Mouse (Mus musculus) cerebellum, adult 2 months (tissue): ENCODE measurements around the gene Wdfy3. TPM values are rescaled to one million over a fixed set of nuclear protein-coding genes. Genes with fewer than 3 reads are reported as not detected.
"Not testable (repeated sequence)": the region's sequence is repeated elsewhere in the genome, so short reads cannot be mapped to it uniquely, and the experiment has no call there.

ENCODE experiments used
- DNase-seq, 2 experiments: peaks; one replicate each; pipeline ENCODE4 v3.0.0; 2021
- H3K27ac ChIP-seq: fragments of 200-500 bp; 2 replicates; pipeline ENCODE4 v1.5.1; 2012; ENCODE audit warnings: low read length, control low read depth, inconsistent platforms; ENCODE audit not compliant: insufficient read depth
- H3K27me3 ChIP-seq: fragments of 200-500 bp; 2 replicates; pipeline ENCODE4 v1.6.1; 2012; ENCODE audit warnings: inconsistent platforms, mild to moderate bottlenecking, low read length, moderate library complexity; ENCODE audit not compliant: control insufficient read depth, insufficient read depth
- H3K4me1 ChIP-seq: fragments of 200-500 bp; 2 replicates; pipeline ENCODE4 v1.6.1; 2011; ENCODE audit warnings: low read length; ENCODE audit not compliant: control insufficient read depth, insufficient read depth
- H3K4me3 ChIP-seq: fragments of 200-500 bp; replicated peaks from 2 replicates; pipeline ENCODE3; 2011; ENCODE audit warnings: mild to moderate bottlenecking, low read depth, low read length, control low read depth; ENCODE audit not compliant: insufficient read depth
- CTCF ChIP-seq: fragments of 200-500 bp; IDR thresholded peaks from 2 replicates; pipeline ENCODE4 v1.5.1; 2011; ENCODE audit warnings: low read depth, mild to moderate bottlenecking, control low read depth, low read length, moderate library complexity, borderline replicate concordance; ENCODE audit not compliant: insufficient read depth
- POLR2A ChIP-seq: fragments of 200-500 bp; IDR thresholded peaks from 2 replicates; pipeline ENCODE4 v1.6.1; 2011; ENCODE audit warnings: low read length, control low read depth, borderline replicate concordance; ENCODE audit not compliant: insufficient read depth
- WGBS: fragments of 180-500 bp; shearing (Covaris S2); methylation state at CpG from one replicate; pipeline ENCODE4 v1.1.7; 2018; 5-methylcytosine and 5-hydroxymethylcytosine counted together
- polyA plus RNA-seq: library from polyadenylated mRNA; depleted of rRNA; stranded (reverse); fragments of >200 nt; gene quantifications from 2 replicates; pipeline ENCODE4 v1.2.3, GENCODE M21; 2012

Wdfy3 gene
- polyA plus RNA-seq, 1 experiment: 75.4 TPM

DNA sequence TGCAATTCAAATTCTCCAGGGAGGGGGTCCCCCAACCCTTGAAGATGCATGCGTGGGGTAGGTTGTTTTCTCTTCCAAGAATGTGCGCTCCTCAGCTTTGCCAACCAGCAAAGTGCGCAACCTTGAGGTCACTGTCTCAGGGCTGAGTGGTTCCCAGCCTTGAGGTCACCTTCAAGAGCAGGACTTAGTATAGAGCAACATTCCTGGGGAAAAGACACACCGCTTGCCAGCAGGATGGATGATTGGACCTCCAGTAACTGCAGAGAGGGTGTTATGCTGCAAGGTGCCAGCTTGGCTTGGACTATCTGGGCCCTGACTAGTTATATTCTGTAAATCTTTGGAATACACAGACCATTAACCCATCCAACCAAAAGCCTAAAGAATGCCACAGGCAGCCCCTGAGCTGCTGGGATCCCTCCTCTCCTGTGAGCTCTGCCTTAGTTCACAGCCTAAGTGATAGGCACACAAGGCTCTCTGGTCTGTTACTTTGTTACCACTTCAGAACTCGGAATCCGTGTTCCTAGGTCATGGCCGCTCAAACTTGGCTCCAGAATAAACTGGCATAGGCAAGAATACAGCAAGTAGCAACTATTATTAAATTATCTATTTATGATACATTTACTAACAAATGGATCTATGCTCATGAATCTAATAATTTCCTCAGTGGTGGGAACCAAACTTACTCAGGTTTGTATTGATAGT lies 76.6 kb downstream of the Wdfy3 start:
- Histone ChIP-seq H3K27ac (peak overlapping the region; percentile 12; the same call in 1 of the 2 replicates), H3K4me3 (no peak overlapping the region), H3K4me1 (peaks cover 7% of the 10 kb centered on the region; the same call in 1 of the 2 replicates), H3K27me3 (no peaks in the 10 kb centered on the region)
- TF ChIP-seq POLR2A (no peak), CTCF (no peak)
- DNase-seq: no peak
- 77% methylated on average over 7 of the region's 7 CpGs for WGBS

GRCm38 (mm10) chr5:101990298-101990845 lies 79.3 kb downstream of the Wdfy3 start:
- 83% methylated on average over 7 of the region's 7 CpGs for WGBS
- no peak for DNase-seq
- Histone ChIP-seq H3K4me1 (peaks cover 11% of the 10 kb centered on the region), H3K4me3 (no peak overlapping the region), H3K27ac (no peak overlapping the region), H3K27me3 (no peaks in the 10 kb centered on the region)
- TF ChIP-seq CTCF (no peak), POLR2A (no peak)

DNA sequence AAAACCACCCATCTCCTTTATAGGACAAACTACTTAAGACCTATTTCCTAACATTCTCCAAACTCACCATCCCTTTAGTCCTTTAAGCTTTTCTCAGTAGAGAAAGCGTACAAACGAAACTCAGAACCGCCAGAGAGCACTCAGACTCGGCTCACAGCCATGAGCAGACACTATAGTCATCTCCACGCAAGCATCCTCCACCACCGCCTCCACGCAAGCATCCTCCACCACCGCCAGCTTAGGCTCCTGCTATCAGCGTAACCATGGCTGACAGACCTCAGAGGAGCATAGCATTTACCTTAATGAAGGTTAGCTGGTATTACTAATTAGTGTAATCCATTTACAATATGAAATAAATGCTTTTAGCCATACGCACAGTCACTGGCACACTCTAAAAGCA lies 81.2 kb downstream of the Wdfy3 start:
- no peak for DNase-seq
- H3K4me3 ChIP-seq: no peak overlapping the region
- no peak overlapping the region for H3K27ac ChIP-seq
- H3K27me3 ChIP-seq: no peaks in the 10 kb centered on the region
- TF ChIP-seq CTCF (no peak), POLR2A (no peak)
- H3K4me1 ChIP-seq: peaks cover 14% of the 10 kb centered on the region
- WGBS: 91% methylated on average over 10 of the region's 10 CpGs

GRCm38 (mm10) chr5:101986694-101987093 lies 83.0 kb downstream of the Wdfy3 start:
- Histone ChIP-seq H3K27ac (no peak overlapping the region), H3K4me1 (peaks cover 18% of the 10 kb centered on the region), H3K4me3 (no peak overlapping the region), H3K27me3 (no peaks in the 10 kb centered on the region)
- DNase-seq: no peak
- TF ChIP-seq CTCF (no peak), POLR2A (no peak)
- 51% methylated on average over 3 of the region's 3 CpGs for WGBS

- DNase-seq: peak in 1 of 2 experiments; percentile 24
- H3K4me1 ChIP-seq: peaks cover 17% of the 10 kb centered on the region
- no peak overlapping the region for H3K4me3 ChIP-seq
- WGBS: 48% methylated on average over 5 of the region's 5 CpGs
- no peak for TF ChIP-seq CTCF
- no peak for TF ChIP-seq POLR2A
- no peak overlapping the region for H3K27ac ChIP-seq
- no peaks in the 10 kb centered on the region for H3K27me3 ChIP-seq
These were observed 87.5 kb downstream of the Wdfy3 start for GRCm38 (mm10) chr5:101982239-101982638.

- Histone ChIP-seq H3K27me3 (no peaks in the 10 kb centered on the region), H3K4me1 (peaks cover 13% of the 10 kb centered on the region), H3K27ac (no peak overlapping the region), H3K4me3 (no peak overlapping the region)
- DNase-seq: no peak
- 94% methylated on average over 6 of the region's 6 CpGs for WGBS
- no peak for TF ChIP-seq CTCF
- TF ChIP-seq POLR2A: no peak
These were observed 90.1 kb downstream of the Wdfy3 start for GRCm38 (mm10) chr5:101979594-101979993.

DNA sequence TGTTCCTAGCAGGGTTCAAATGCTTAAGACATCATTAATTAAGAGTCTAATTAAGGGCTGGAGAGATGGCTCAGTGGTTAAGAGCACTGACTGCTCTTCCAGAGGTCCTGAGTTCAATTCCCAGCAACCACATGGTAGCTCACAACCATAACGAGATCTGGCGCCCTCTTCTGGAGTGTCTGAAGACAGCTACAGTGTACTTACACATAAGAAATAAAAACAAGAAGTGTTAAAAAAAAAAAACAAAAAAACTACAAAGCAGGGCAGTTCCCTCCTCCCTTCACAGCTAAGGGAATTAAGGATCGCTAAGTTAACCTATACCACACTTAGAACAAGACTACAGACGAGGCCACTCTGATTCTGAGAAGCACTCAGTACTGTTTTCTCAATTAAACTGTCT lies 97.1 kb downstream of the Wdfy3 start:
- not testable (repeated sequence) for H3K27ac ChIP-seq, H3K4me1 ChIP-seq, H3K4me3 ChIP-seq, DNase-seq, H3K27me3 ChIP-seq
- WGBS: 80% methylated on average over 4 of the region's 4 CpGs

- 80% methylated on average over 12 of the region's 12 CpGs for WGBS
- Histone ChIP-seq H3K4me1 (peaks cover 21% of the 10 kb centered on the region), H3K4me3 (no peak overlapping the region), H3K27ac (no peak overlapping the region), H3K27me3 (no peaks in the 10 kb centered on the region)
- TF ChIP-seq POLR2A: no peak
- TF ChIP-seq CTCF: no peak
- DNase-seq: no peak
These were observed 101.4 kb downstream of the Wdfy3 start for GRCm38 (mm10) chr5:101968153-101968851.
